Mouse (Mus musculus) kidney, postnatal 0 days (tissue): ENCODE measurements around the gene Ces1a. TPM values are rescaled to one million over a fixed set of nuclear protein-coding genes. Genes with fewer than 3 reads are reported as not detected.

Experiments used
- ATAC-seq: fragments of 200-750 bp; cut with Nextera tagmentation; replicated peaks from 2 replicates; pipeline ENCODE4 v1.8.0; 2017; ENCODE audit warnings: low read depth, moderate number of reproducible peaks, moderate TSS enrichment, moderate library complexity; ENCODE audit not compliant: low FRiP score
- DNase-seq: peaks from one replicate; pipeline ENCODE4 v3.0.0-alpha.2; 2016; ENCODE audit warnings: low spot score
- H3K27ac ChIP-seq: fragments of 300-500 bp; sonication (generic); 2 replicates; pipeline ENCODE4 v1.5.1; 2014; ENCODE audit warnings: mild to moderate bottlenecking
- H3K27me3 ChIP-seq: fragments of 300-500 bp; sonication (generic); 2 replicates; pipeline ENCODE4 v1.6.1; 2014; ENCODE audit warnings: low read length, mixed read lengths; ENCODE audit not compliant: insufficient read depth
- H3K36me3 ChIP-seq: fragments of 300-500 bp; sonication (generic); 2 replicates; pipeline ENCODE4 v1.6.1; 2014; ENCODE audit warnings: low read length, mixed read lengths; ENCODE audit not compliant: insufficient read depth
- H3K4me1 ChIP-seq: fragments of 300-500 bp; sonication (generic); replicated peaks from 2 replicates; pipeline ENCODE4 v1.6.1; 2014; ENCODE audit warnings: antibody characterized with exemption, low read length, mixed read lengths; ENCODE audit not compliant: insufficient read depth
- H3K4me2 ChIP-seq: fragments of 300-500 bp; sonication (generic); 2 replicates; pipeline ENCODE4 v1.6.1; 2014; ENCODE audit warnings: mild to moderate bottlenecking, low read length, moderate library complexity, mixed read lengths
- H3K4me3 ChIP-seq: fragments of 300-500 bp; sonication (generic); replicated peaks from 2 replicates; pipeline ENCODE4 v1.5.1; 2014; ENCODE audit warnings: low read depth, low read length
- H3K9ac ChIP-seq: fragments of 300-500 bp; sonication (generic); 2 replicates; pipeline ENCODE4 v1.6.1; 2014; ENCODE audit warnings: low read depth, low read length
- H3K9me3 ChIP-seq: fragments of 300-500 bp; sonication (generic); replicated peaks from 2 replicates; pipeline ENCODE4 v1.6.1; 2016; ENCODE audit warnings: low read length, inconsistent platforms, mixed read lengths
- CTCF ChIP-seq: IDR thresholded peaks from 2 replicates; pipeline ENCODE4 v1.5.1; 2016; ENCODE audit warnings: antibody characterized with exemption, low read depth, mild to moderate bottlenecking, moderate library complexity
- WGBS: fragments of 180-500 bp; shearing (Covaris S2); extraction: QIAGEN DNeasy Blood & Tissue Kit; methylation state at CpG from one replicate; pipeline ENCODE4 v1.1.7; 2014; 5-methylcytosine and 5-hydroxymethylcytosine counted together
- polyA plus RNA-seq: library from polyadenylated mRNA; unstranded; fragments of >200 nt; fragmentation: Nextera tagmentation; extraction: Ambion mirVana; gene quantifications from 2 replicates; pipeline ENCODE4 v1.2.1, GENCODE M21; 2015

The Ces1a gene
- polyA plus RNA-seq, 1 experiment from 2014 or later = not detected

- no peak overlapping the region for H3K4me2 ChIP-seq
- no peak overlapping the region for H3K27ac ChIP-seq
- ATAC-seq (no peak), DNase-seq (no peak)
- no peaks in the 10 kb centered on the region for H3K9me3 ChIP-seq
- no peaks in the 10 kb centered on the region for H3K36me3 ChIP-seq
- no peak overlapping the region for H3K9ac ChIP-seq
- H3K4me1 ChIP-seq = no peaks in the 10 kb centered on the region
- TF ChIP-seq CTCF = no peak
- H3K4me3 ChIP-seq = no peak overlapping the region
- H3K27me3 ChIP-seq = no peaks in the 10 kb centered on the region
- 60% methylated on average over 3 of the region's 3 CpGs for WGBS
Observed at GRCm38 (mm10) chr8:93063416-93064117, 15.6 kb upstream of the Ces1a start.

GRCm38 (mm10) chr8:93059185-93059584, 11.2 kb upstream of the Ces1a start:
- DNase-seq (peak; percentile 74), ATAC-seq (no peak)
- Histone ChIP-seq H3K4me3 (no peak overlapping the region), H3K9ac (no peak overlapping the region), H3K27ac (no peak overlapping the region), H3K27me3 (no peaks in the 10 kb centered on the region), H3K9me3 (no peaks in the 10 kb centered on the region), H3K36me3 (no peaks in the 10 kb centered on the region), H3K4me1 (no peaks in the 10 kb centered on the region), H3K4me2 (no peak overlapping the region)
- 7% methylated on average over 2 of the region's 2 CpGs for WGBS
- TF ChIP-seq CTCF = peak; percentile 90

GRCm38 (mm10) chr8:93055238-93055637, 7.2 kb upstream of the Ces1a start:
- DNase-seq (no peak), ATAC-seq (no peak)
- Histone ChIP-seq H3K27ac (no peak overlapping the region), H3K4me3 (no peak overlapping the region), H3K9ac (no peak overlapping the region), H3K27me3 (no peaks in the 10 kb centered on the region), H3K4me2 (no peak overlapping the region), H3K36me3 (no peaks in the 10 kb centered on the region), H3K4me1 (no peaks in the 10 kb centered on the region), H3K9me3 (no peaks in the 10 kb centered on the region)
- no peak for TF ChIP-seq CTCF
- 45% methylated on average over 2 of the region's 2 CpGs for WGBS

GRCm38 (mm10) chr8:93048510-93049416, 771 bp upstream of the Ces1a start:
- H3K4me2 ChIP-seq = no peak overlapping the region
- no peaks in the 10 kb centered on the region for H3K9me3 ChIP-seq
- DNase-seq (peak; percentile 33), ATAC-seq (no peak)
- H3K27me3 ChIP-seq = no peaks in the 10 kb centered on the region
- peak; percentile 55 for TF ChIP-seq CTCF
- WGBS = 48% methylated on average over 4 of the region's 4 CpGs
- H3K9ac ChIP-seq = no peak overlapping the region
- no peaks in the 10 kb centered on the region for H3K4me1 ChIP-seq
- H3K36me3 ChIP-seq = no peaks in the 10 kb centered on the region
- H3K27ac ChIP-seq = no peak overlapping the region
- no peak overlapping the region for H3K4me3 ChIP-seq

DNA sequence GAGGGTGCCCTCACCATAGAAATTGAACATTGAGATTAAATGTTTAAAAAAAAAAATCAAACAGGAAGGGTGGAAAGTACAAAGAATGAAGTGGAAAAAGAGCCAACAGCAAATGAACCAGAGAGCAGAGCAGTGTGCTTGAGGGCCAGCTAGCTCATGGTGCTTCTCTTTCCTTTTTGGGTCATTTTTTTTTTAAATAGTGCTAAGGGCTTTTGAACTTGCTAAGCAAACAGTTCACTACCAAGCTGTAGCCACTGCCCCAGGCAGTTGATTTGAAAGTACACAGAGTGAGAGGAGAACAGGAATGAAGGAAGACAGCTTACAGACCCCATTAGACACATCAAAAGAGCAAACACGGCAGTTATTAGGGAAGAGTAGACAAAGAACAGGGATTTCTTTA, 4.9 kb downstream of the Ces1a start:
- H3K9ac ChIP-seq = no peak overlapping the region
- H3K27ac ChIP-seq = no peak overlapping the region
- TF ChIP-seq CTCF = no peak
- H3K4me1 ChIP-seq = no peaks in the 10 kb centered on the region
- H3K4me2 ChIP-seq = no peak overlapping the region
- 54% methylated on average over 1 of the region's 1 CpGs for WGBS
- ATAC-seq (no peak), DNase-seq (no peak)
- H3K9me3 ChIP-seq = no peaks in the 10 kb centered on the region
- H3K36me3 ChIP-seq = no peaks in the 10 kb centered on the region
- no peaks in the 10 kb centered on the region for H3K27me3 ChIP-seq
- no peak overlapping the region for H3K4me3 ChIP-seq

- no peak for DNase-seq
- TF ChIP-seq CTCF = no peak
- Histone ChIP-seq H3K27me3 (no peaks in the 10 kb centered on the region), H3K9me3 (no peaks in the 10 kb centered on the region), H3K4me3 (no peak overlapping the region), H3K4me2 (no peak overlapping the region), H3K27ac (no peak overlapping the region), H3K36me3 (no peaks in the 10 kb centered on the region), H3K9ac (no peak overlapping the region), H3K4me1 (no peaks in the 10 kb centered on the region)
- 59% methylated on average over 4 of the region's 4 CpGs for WGBS
- no peak for ATAC-seq
Observed at GRCm38 (mm10) chr8:93040776-93041567, 7.0 kb downstream of the Ces1a start.
